Mouse (Mus musculus): Measurements from ENCODE around the gene Krt39. TPM values are rescaled to one million over a fixed set of nuclear protein-coding genes. Genes with fewer than 3 reads are reported as not detected.

Gene Krt39
- not detected in 2 replicates for polyA plus RNA-seq (2012; rRNA removed)
- polyA plus RNA-seq (2014; fragmentation: Nextera tagmentation; extraction: Ambion mirVana), result not detected in 2 replicates

- no peak within 1 kb of the TSS for H3K4me3 ChIP-seq (ENCODE audit: insufficient read depth in 1 of 2, low read depth in 2 of 2, low read length in 2 of 2)
- ATAC-seq (ENCODE audit: insufficient read depth), result no peak
- no peak for TF ChIP-seq CTCF (IDR thresholded peaks at IDR 0.05; ENCODE audit: low read depth)
- no peak for TF ChIP-seq EP300 (IDR thresholded peaks at IDR 0.05; ENCODE audit: low read depth)
- no peaks in the 10 kb centered on the region for H3K27me3 ChIP-seq (ENCODE audit: control insufficient read depth, insufficient read depth, low read length)
- H3K4me1 ChIP-seq (replicated peaks; ENCODE audit: control insufficient read depth in 2 of 2, insufficient read depth in 2 of 2, low read length in 1 of 2), result no peaks in the 10 kb centered on the region
- H3K4me2 ChIP-seq (ENCODE audit: low read depth), result no peak within 1 kb of the TSS
- 67% methylated on average over 13 of the region's 13 CpGs for WGBS (ENCODE audit: insufficient replicate concordance)
- H3K9me3 ChIP-seq (ENCODE audit: control insufficient read depth, low read length), result no peaks in the 10 kb centered on the region
- DNase-seq (ENCODE audit: low read depth in 3 of 3, low spot score in 3 of 3), result no peak
- no peak within 1 kb of the TSS for H3K27ac ChIP-seq
- H3K36me3 ChIP-seq (replicated peaks; ENCODE audit: control insufficient read depth, insufficient read depth, low read depth), result no peaks in the 10 kb centered on the region
- H3K9ac ChIP-seq (replicated peaks), result no peak within 1 kb of the TSS
Measured at GRCm38 (mm10) chr11:99521288-99521860, at the start of gene Krt39. TSS of gene Krt39 (minus strand) at chr11:99521338.

DNA sequence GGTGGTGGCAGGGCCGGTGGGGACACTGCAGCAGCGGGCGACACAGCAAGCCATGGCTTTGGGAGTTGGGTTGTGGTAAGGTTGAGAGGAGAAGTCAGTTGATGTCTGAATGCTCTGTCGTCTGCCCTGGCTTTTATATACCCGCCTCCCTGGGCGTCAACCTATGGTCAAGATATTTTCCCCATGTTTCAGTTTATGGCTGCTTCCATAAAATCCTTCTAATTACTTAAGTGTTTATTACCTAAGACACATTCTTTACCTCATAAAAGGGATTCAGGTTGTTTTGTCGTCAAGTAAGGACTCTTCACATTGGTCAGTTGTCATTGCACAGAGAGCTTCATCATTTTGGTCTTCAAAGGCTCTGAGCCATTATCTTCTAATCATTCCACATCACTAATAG is 45.4 kb upstream of the Krt39 start, which contains the start of gene Krtap3-1:
TSS of gene Krtap3-1 (minus strand) at position 101 of the 400 bp plus-strand sequence.
- Histone ChIP-seq H3K36me3 (replicated peaks; ENCODE audit: control insufficient read depth, insufficient read depth, low read depth) (no peaks in the 10 kb centered on the region), H3K27ac (no peak within 1 kb of the TSS), H3K4me2 (ENCODE audit: low read depth) (no peak within 1 kb of the TSS), H3K9ac (replicated peaks) (no peak within 1 kb of the TSS), H3K4me1 (replicated peaks; ENCODE audit: control insufficient read depth in 2 of 2, insufficient read depth in 2 of 2, low read length in 1 of 2) (no peaks in the 10 kb centered on the region), H3K27me3 (ENCODE audit: control insufficient read depth, insufficient read depth, low read length) (no peaks in the 10 kb centered on the region), H3K9me3 (ENCODE audit: control insufficient read depth, low read length) (no peaks in the 10 kb centered on the region), H3K4me3 (ENCODE audit: insufficient read depth in 1 of 2, low read depth in 2 of 2, low read length in 2 of 2) (no peak within 1 kb of the TSS)
- ATAC-seq (ENCODE audit: insufficient read depth) (no peak), DNase-seq (ENCODE audit: low read depth in 3 of 3, low spot score in 3 of 3) (no peak)
- TF ChIP-seq EP300 (IDR thresholded peaks at IDR 0.05; ENCODE audit: low read depth), result no peak
- TF ChIP-seq CTCF (IDR thresholded peaks at IDR 0.05; ENCODE audit: low read depth), result no peak
- WGBS (ENCODE audit: insufficient replicate concordance), result 70% methylated on average over 7 of the region's 7 CpGs

GRCm38 (mm10) chr11:99562580-99562979 is 41.4 kb upstream of the Krt39 start:
- no peak overlapping the region for H3K4me3 ChIP-seq (ENCODE audit: insufficient read depth in 1 of 2, low read depth in 2 of 2, low read length in 2 of 2)
- H3K4me1 ChIP-seq (replicated peaks; ENCODE audit: control insufficient read depth in 2 of 2, insufficient read depth in 2 of 2, low read length in 1 of 2), result no peaks in the 10 kb centered on the region
- TF ChIP-seq CTCF (IDR thresholded peaks at IDR 0.05; ENCODE audit: low read depth), result no peak
- no peak for TF ChIP-seq EP300 (IDR thresholded peaks at IDR 0.05; ENCODE audit: low read depth)
- no peak overlapping the region for H3K27ac ChIP-seq
- ATAC-seq (ENCODE audit: insufficient read depth) (no peak), DNase-seq (ENCODE audit: low read depth in 3 of 3, low spot score in 3 of 3) (no peak)
- no peak overlapping the region for H3K9ac ChIP-seq (replicated peaks)
- no peaks in the 10 kb centered on the region for H3K36me3 ChIP-seq (replicated peaks; ENCODE audit: control insufficient read depth, insufficient read depth, low read depth)
- H3K27me3 ChIP-seq (ENCODE audit: control insufficient read depth, insufficient read depth, low read length), result no peaks in the 10 kb centered on the region
- H3K9me3 ChIP-seq (ENCODE audit: control insufficient read depth, low read length), result no peaks in the 10 kb centered on the region
- no peak overlapping the region for H3K4me2 ChIP-seq (ENCODE audit: low read depth)
- 60% methylated on average over 6 of the region's 6 CpGs for WGBS (ENCODE audit: insufficient replicate concordance)

DNA sequence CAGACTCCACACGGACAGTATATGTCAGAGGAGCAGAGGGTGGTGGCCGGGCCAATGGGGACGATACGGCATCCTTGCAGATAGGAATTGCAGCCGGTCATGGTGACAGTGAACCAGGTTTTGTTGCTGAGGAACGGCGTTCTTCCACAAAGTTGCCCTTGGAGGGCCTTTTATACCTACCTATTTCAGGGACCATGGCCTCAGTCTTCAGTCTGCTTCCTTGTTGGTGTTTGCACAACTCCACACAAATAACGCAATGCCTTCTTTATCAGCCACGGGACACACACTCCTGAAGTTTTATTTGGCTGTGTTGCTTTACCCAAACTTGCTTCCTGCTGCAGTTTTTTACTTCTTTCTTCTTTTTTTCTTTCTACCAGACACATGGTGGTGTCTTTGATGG is 38.2 kb upstream of the Krt39 start, which contains the start of gene Gm11939:
TSS of gene Gm11939 (minus strand) at position 101 of the 400 bp plus-strand sequence.
- no peak within 1 kb of the TSS for H3K9ac ChIP-seq (replicated peaks)
- no peak for TF ChIP-seq EP300 (IDR thresholded peaks at IDR 0.05; ENCODE audit: low read depth)
- no peak for TF ChIP-seq CTCF (IDR thresholded peaks at IDR 0.05; ENCODE audit: low read depth)
- ATAC-seq (ENCODE audit: insufficient read depth) (no peak), DNase-seq (ENCODE audit: low read depth in 3 of 3, low spot score in 3 of 3) (no peak)
- no peak within 1 kb of the TSS for H3K27ac ChIP-seq
- H3K27me3 ChIP-seq (ENCODE audit: control insufficient read depth, insufficient read depth, low read length), result no peaks in the 10 kb centered on the region
- no peaks in the 10 kb centered on the region for H3K36me3 ChIP-seq (replicated peaks; ENCODE audit: control insufficient read depth, insufficient read depth, low read depth)
- no peak within 1 kb of the TSS for H3K4me3 ChIP-seq (ENCODE audit: insufficient read depth in 1 of 2, low read depth in 2 of 2, low read length in 2 of 2)
- H3K9me3 ChIP-seq (ENCODE audit: control insufficient read depth, low read length), result no peaks in the 10 kb centered on the region
- no peaks in the 10 kb centered on the region for H3K4me1 ChIP-seq (replicated peaks; ENCODE audit: control insufficient read depth in 2 of 2, insufficient read depth in 2 of 2, low read length in 1 of 2)
- 79% methylated on average over 9 of the region's 9 CpGs for WGBS (ENCODE audit: insufficient replicate concordance)
- H3K4me2 ChIP-seq (ENCODE audit: low read depth), result no peak within 1 kb of the TSS

DNA sequence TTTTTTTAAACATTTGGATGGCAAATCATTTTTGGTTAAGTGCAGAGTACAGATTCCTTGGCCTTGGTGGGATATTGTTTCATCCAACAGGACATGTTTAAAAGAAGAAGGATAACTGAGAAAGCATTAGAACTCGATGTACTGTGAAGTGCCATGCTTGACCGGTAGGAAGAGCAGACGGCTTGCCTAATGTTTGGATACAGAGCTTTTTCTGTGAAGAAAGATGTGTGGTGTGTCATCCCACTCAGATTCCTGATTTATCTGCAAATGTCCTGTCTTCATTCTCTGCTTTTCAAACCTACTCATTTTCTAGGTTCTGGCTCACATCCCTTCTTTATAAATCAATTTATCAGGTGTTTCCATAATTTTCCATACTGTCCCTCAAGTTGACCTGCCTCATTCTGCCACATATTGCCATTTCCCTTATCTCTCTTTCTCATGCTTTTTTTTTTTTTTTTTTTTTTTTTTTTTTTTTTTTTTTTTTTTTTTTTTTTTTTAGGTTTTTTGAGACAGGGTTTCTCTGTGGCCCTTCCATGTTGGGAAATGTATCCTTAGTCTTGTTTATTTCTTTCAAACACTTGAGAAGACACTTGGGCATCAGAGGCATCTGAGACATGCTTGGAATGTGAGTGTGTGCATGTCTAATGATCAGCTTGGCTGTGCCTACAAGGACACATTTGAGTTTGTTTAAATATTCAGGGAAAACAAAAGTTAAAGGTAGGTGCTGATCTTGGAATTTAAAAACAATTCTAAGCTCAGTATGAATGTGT is 37.0 kb upstream of the Krt39 start:
- H3K27me3 ChIP-seq (ENCODE audit: control insufficient read depth, insufficient read depth, low read length), result no peaks in the 10 kb centered on the region
- H3K9ac ChIP-seq (replicated peaks), result no peak overlapping the region
- H3K36me3 ChIP-seq (replicated peaks; ENCODE audit: control insufficient read depth, insufficient read depth, low read depth), result no peaks in the 10 kb centered on the region
- H3K9me3 ChIP-seq (ENCODE audit: control insufficient read depth, low read length), result no peaks in the 10 kb centered on the region
- no peak for DNase-seq (ENCODE audit: low read depth in 3 of 3, low spot score in 3 of 3)
- no peaks in the 10 kb centered on the region for H3K4me1 ChIP-seq (replicated peaks; ENCODE audit: control insufficient read depth in 2 of 2, insufficient read depth in 2 of 2, low read length in 1 of 2)
- H3K4me3 ChIP-seq (ENCODE audit: insufficient read depth in 1 of 2, low read depth in 2 of 2, low read length in 2 of 2), result no peak overlapping the region
- TF ChIP-seq EP300 (IDR thresholded peaks at IDR 0.05; ENCODE audit: low read depth) (no peak), CTCF (IDR thresholded peaks at IDR 0.05; ENCODE audit: low read depth) (no peak)
- no peak overlapping the region for H3K4me2 ChIP-seq (ENCODE audit: low read depth)
- 66% methylated on average over 3 of the region's 3 CpGs for WGBS (ENCODE audit: insufficient replicate concordance)
- H3K27ac ChIP-seq, result no peak overlapping the region
- no peak for ATAC-seq (ENCODE audit: insufficient read depth)

Data from liver, embryonic 14.5 days (tissue).